Mouse (Mus musculus) lung, embryonic 16.5 days (tissue): ENCODE data around the gene Pecam1. TPM values are rescaled to one million over a fixed set of nuclear protein-coding genes. Genes with fewer than 3 reads are reported as not detected.

Experiments used
- ATAC-seq: fragments of 200-750 bp; cut with Nextera tagmentation; 2 replicates; pipeline ENCODE4 v1.8.0; 2017; ENCODE audit warnings: low read depth, mild to moderate bottlenecking, moderate library complexity
- H3K27ac ChIP-seq: fragments of 300-500 bp; sonication (generic); 2 replicates; pipeline ENCODE4 v1.5.1; 2014; ENCODE audit warnings: mild to moderate bottlenecking, control low read depth, low read length
- H3K27me3 ChIP-seq: fragments of 300-500 bp; sonication (generic); 2 replicates; pipeline ENCODE4 v1.6.1; 2014; ENCODE audit warnings: low read depth, low read length, mixed read lengths; ENCODE audit not compliant: control insufficient read depth, insufficient read depth
- H3K36me3 ChIP-seq: fragments of 300-500 bp; sonication (generic); 2 replicates; pipeline ENCODE4 v1.6.1; 2014; ENCODE audit warnings: low read length; ENCODE audit not compliant: control insufficient read depth, insufficient read depth
- H3K4me1 ChIP-seq: fragments of 300-500 bp; sonication (generic); replicated peaks from 2 replicates; pipeline ENCODE4 v1.6.1; 2014; ENCODE audit warnings: low read length, mixed read lengths; ENCODE audit not compliant: control insufficient read depth, insufficient read depth
- H3K4me2 ChIP-seq: fragments of 300-500 bp; sonication (generic); 2 replicates; pipeline ENCODE4 v1.6.1; 2014; ENCODE audit warnings: low read depth, low read length, control low read depth
- H3K4me3 ChIP-seq: fragments of 300-500 bp; sonication (generic); 2 replicates; pipeline ENCODE4 v1.5.1; 2014; ENCODE audit warnings: mild to moderate bottlenecking, low read length, control low read depth
- H3K9ac ChIP-seq: fragments of 300-500 bp; sonication (generic); 2 replicates; pipeline ENCODE4 v1.6.1; 2014; ENCODE audit warnings: low read length, control low read depth
- H3K9me3 ChIP-seq: fragments of 300-500 bp; sonication (generic); 2 replicates; pipeline ENCODE4 v1.6.1; 2016; ENCODE audit warnings: low read length; ENCODE audit not compliant: control insufficient read depth
- WGBS: fragments of 180-500 bp; shearing (Covaris S2); extraction: QIAGEN DNeasy Blood & Tissue Kit; methylation state at CpG from one replicate; pipeline ENCODE4 v1.1.7; 2014; 5-methylcytosine and 5-hydroxymethylcytosine counted together
- polyA plus RNA-seq: library from polyadenylated mRNA; unstranded; fragments of >200 nt; fragmentation: Nextera tagmentation; extraction: Ambion mirVana; gene quantifications from 2 replicates; pipeline ENCODE4 v1.2.1, GENCODE M21; 2015

Gene Pecam1
- polyA plus RNA-seq, 1 experiment from 2014 or later, result 151 TPM

- no peak overlapping the region for H3K4me2 ChIP-seq
- no peak overlapping the region for H3K27ac ChIP-seq
- H3K36me3 ChIP-seq, result peaks cover 35% of the 10 kb centered on the region
- no peaks in the 10 kb centered on the region for H3K27me3 ChIP-seq
- no peaks in the 10 kb centered on the region for H3K4me1 ChIP-seq
- no peak overlapping the region for H3K4me3 ChIP-seq
- no peak for ATAC-seq
- 85% methylated on average over 3 of the region's 3 CpGs for WGBS
- no peak overlapping the region for H3K9ac ChIP-seq
- H3K9me3 ChIP-seq, result no peaks in the 10 kb centered on the region
These were observed 27.0 kb upstream of the Pecam1 start for GRCm38 (mm10) chr11:106777395-106777794.

- no peak for ATAC-seq
- H3K27ac ChIP-seq, result no peak overlapping the region
- H3K9me3 ChIP-seq, result no peaks in the 10 kb centered on the region
- no peaks in the 10 kb centered on the region for H3K27me3 ChIP-seq
- no peak overlapping the region for H3K4me2 ChIP-seq
- H3K4me3 ChIP-seq, result no peak overlapping the region
- H3K9ac ChIP-seq, result no peak overlapping the region
- H3K4me1 ChIP-seq, result no peaks in the 10 kb centered on the region
- 85% methylated on average over 4 of the region's 4 CpGs for WGBS
- H3K36me3 ChIP-seq, result peaks cover 35% of the 10 kb centered on the region
These were observed 26.5 kb upstream of the Pecam1 start for GRCm38 (mm10) chr11:106776960-106777359.

- WGBS, result 91% methylated on average over 9 of the region's 9 CpGs
These were observed 22.6 kb upstream of the Pecam1 start for GRCm38 (mm10) chr11:106773061-106773460.

GRCm38 (mm10) chr11:106770195-106770974 lies 20.0 kb upstream of the Pecam1 start:
- Histone ChIP-seq H3K4me1 (no peaks in the 10 kb centered on the region), H3K27me3 (no peaks in the 10 kb centered on the region), H3K9me3 (peaks cover 6% of the 10 kb centered on the region), H3K27ac (no peak overlapping the region), H3K9ac (no peak overlapping the region), H3K4me2 (no peak overlapping the region), H3K4me3 (no peak overlapping the region), H3K36me3 (peaks cover 68% of the 10 kb centered on the region)
- no peak for ATAC-seq
- WGBS, result 97% methylated on average over 9 of the region's 9 CpGs

More at GRCm38 (mm10) chr11:106773061-106773460, 22.6 kb upstream of the Pecam1 start:
- H3K4me1 ChIP-seq, result no peaks in the 10 kb centered on the region
- no peak overlapping the region for H3K27ac ChIP-seq
- H3K9me3 ChIP-seq, result 0 out of 2 replicates have a peak, but pooled peaks cover 2% of the 10 kb centered on the region
- no peaks in the 10 kb centered on the region for H3K27me3 ChIP-seq
- ATAC-seq, result no peak
- H3K4me2 ChIP-seq, result no peak overlapping the region
- no peak overlapping the region for H3K9ac ChIP-seq
- peaks cover 48% of the 10 kb centered on the region for H3K36me3 ChIP-seq
- H3K4me3 ChIP-seq, result no peak overlapping the region

- 90% methylated on average over 4 of the region's 4 CpGs for WGBS
- H3K9me3 ChIP-seq, result peaks cover 6% of the 10 kb centered on the region
- no peak overlapping the region for H3K4me3 ChIP-seq
These were observed 17.1 kb upstream of the Pecam1 start for GRCm38 (mm10) chr11:106767516-106767915.

GRCm38 (mm10) chr11:106766611-106767162 lies 16.3 kb upstream of the Pecam1 start:
- Histone ChIP-seq H3K36me3 (peaks cover 40% of the 10 kb centered on the region), H3K9ac (no peak overlapping the region), H3K9me3 (peaks cover 6% of the 10 kb centered on the region), H3K27me3 (no peaks in the 10 kb centered on the region), H3K4me1 (peaks cover 8% of the 10 kb centered on the region), H3K4me3 (no peak overlapping the region), H3K4me2 (no peak overlapping the region), H3K27ac (no peak overlapping the region)
- WGBS, result 89% methylated on average over 4 of the region's 4 CpGs
- ATAC-seq, result no peak

More at GRCm38 (mm10) chr11:106767516-106767915, 17.1 kb upstream of the Pecam1 start:
- H3K4me2 ChIP-seq, result no peak overlapping the region
- H3K27me3 ChIP-seq, result no peaks in the 10 kb centered on the region
- no peak overlapping the region for H3K9ac ChIP-seq
- no peak overlapping the region for H3K27ac ChIP-seq
- ATAC-seq, result no peak
- peaks cover 5% of the 10 kb centered on the region for H3K4me1 ChIP-seq
- peaks cover 47% of the 10 kb centered on the region for H3K36me3 ChIP-seq

- Histone ChIP-seq H3K9ac (no peak overlapping the region), H3K4me1 (peaks cover 8% of the 10 kb centered on the region), H3K36me3 (peaks cover 17% of the 10 kb centered on the region), H3K27ac (peak overlapping the region; percentile 81), H3K9me3 (peaks cover 2% of the 10 kb centered on the region), H3K4me3 (no peak overlapping the region), H3K4me2 (no peak overlapping the region), H3K27me3 (no peaks in the 10 kb centered on the region)
- ATAC-seq, result peak; percentile 10; the same call in 1 of the 2 replicates
- WGBS, result 64% methylated on average over 9 of the region's 9 CpGs
These were observed 12.4 kb upstream of the Pecam1 start for GRCm38 (mm10) chr11:106762800-106763185.

GRCm38 (mm10) chr11:106762139-106762799 lies 11.8 kb upstream of the Pecam1 start:
- peak overlapping the region; percentile 81 for H3K27ac ChIP-seq
- H3K4me3 ChIP-seq, result no peak overlapping the region
- no peak overlapping the region for H3K9ac ChIP-seq
- H3K27me3 ChIP-seq, result no peaks in the 10 kb centered on the region
- peaks cover 12% of the 10 kb centered on the region for H3K36me3 ChIP-seq
- H3K9me3 ChIP-seq, result no peaks in the 10 kb centered on the region
- H3K4me2 ChIP-seq, result no peak overlapping the region
- H3K4me1 ChIP-seq, result peaks cover 8% of the 10 kb centered on the region
- 20% methylated on average over 5 of the region's 5 CpGs for WGBS
- ATAC-seq, result peak; percentile 89

GRCm38 (mm10) chr11:106760511-106760910 lies 10.1 kb upstream of the Pecam1 start:
- Histone ChIP-seq H3K9ac (no peak overlapping the region), H3K9me3 (no peaks in the 10 kb centered on the region), H3K36me3 (no peaks in the 10 kb centered on the region), H3K27me3 (no peaks in the 10 kb centered on the region), H3K4me3 (no peak overlapping the region), H3K4me2 (no peak overlapping the region), H3K27ac (no peak overlapping the region), H3K4me1 (peaks cover 8% of the 10 kb centered on the region)
- 91% methylated on average over 5 of the region's 5 CpGs for WGBS
- no peak for ATAC-seq
